Mouse (Mus musculus): ENCODE results near the gene Pofut1. TPM values are rescaled to one million over a fixed set of nuclear protein-coding genes. Genes with fewer than 3 reads are reported as not detected.
"Not testable (repeated sequence)": the region's sequence is repeated elsewhere in the genome, so short reads cannot be mapped to it uniquely, and the experiment has no call there.

Gene Pofut1
- polyA plus RNA-seq, 1 experiment from 2014 or later = 3.7 TPM

- Histone ChIP-seq H3K4me3 (no peak overlapping the region), H3K4me2 (no peak overlapping the region), H3K36me3 (peaks cover 43% of the 10 kb centered on the region), H3K9ac (no peak overlapping the region), H3K4me1 (replicated peaks) (peaks cover 4% of the 10 kb centered on the region), H3K27me3 (replicated peaks) (no peaks in the 10 kb centered on the region), H3K27ac (ENCODE audit: poor library complexity, severe bottlenecking) (no peak overlapping the region), H3K9me3 (replicated peaks) (no peaks in the 10 kb centered on the region)
- ATAC-seq (ENCODE audit: insufficient number of reproducible peaks, low FRiP score) = no peak
- 82% methylated on average over 2 of the region's 2 CpGs for WGBS
Measured at GRCm38 (mm10) chr2:153267331-153267730, 26.0 kb downstream of the Pofut1 start.

GRCm38 (mm10) chr2:153270231-153270915 is 29.0 kb downstream of the Pofut1 start:
- not testable (repeated sequence) for H3K4me2 ChIP-seq; H3K4me3 ChIP-seq; H3K27ac ChIP-seq (ENCODE audit: poor library complexity, severe bottlenecking); H3K9ac ChIP-seq; H3K27me3 ChIP-seq (replicated peaks); H3K9me3 ChIP-seq (replicated peaks)
- Histone ChIP-seq H3K36me3 (peaks cover 16% of the 10 kb centered on the region), H3K4me1 (replicated peaks) (peaks cover 12% of the 10 kb centered on the region)
- ATAC-seq (ENCODE audit: insufficient number of reproducible peaks, low FRiP score) = peak; percentile 29; the same call in 1 of the 2 replicates
- 58% methylated on average over 8 of the region's 8 CpGs for whole genome bisulfite sequencing

DNA sequence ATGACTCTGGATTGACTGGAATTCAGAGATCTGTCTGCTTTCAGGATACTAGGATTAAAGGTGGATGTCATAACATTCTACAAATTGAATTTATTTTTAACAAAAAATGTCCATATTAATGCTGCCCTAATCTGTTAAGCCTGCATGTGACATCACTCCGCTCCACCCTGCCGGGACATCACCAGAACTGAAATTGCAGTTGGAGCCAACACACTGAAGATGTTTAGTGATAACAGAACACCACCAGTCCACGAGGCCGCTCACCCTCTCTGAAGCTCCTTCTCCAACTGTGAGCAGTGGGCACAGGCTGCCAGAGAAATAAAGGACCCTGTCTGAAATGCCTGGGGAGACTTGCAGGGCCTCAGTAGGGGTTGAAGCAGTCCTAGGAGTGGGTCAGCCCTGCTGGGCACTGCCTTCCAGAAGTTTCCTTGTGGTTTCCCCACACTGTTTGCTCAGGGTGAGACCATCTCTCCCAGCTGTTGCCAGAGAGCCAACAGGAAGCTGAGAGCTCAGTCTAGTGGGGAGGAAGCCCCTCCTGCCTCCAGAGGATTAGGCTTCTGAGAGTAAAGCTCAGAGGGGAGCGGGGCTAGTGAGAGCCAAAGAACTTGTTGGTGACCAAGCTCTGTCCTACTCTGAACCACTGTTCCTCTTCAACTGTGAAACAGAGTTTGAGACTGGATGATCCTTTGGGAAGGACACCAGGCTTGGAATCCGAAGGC is 33.0 kb downstream of the Pofut1 start:
- H3K9me3 ChIP-seq (replicated peaks); H3K27me3 ChIP-seq (replicated peaks); H3K36me3 ChIP-seq; H3K9ac ChIP-seq; H3K27ac ChIP-seq (ENCODE audit: poor library complexity, severe bottlenecking); H3K4me2 ChIP-seq; H3K4me3 ChIP-seq: not testable (repeated sequence)
- 59% methylated on average over 6 of the region's 6 CpGs for WGBS
- peak; percentile 46 for ATAC-seq (ENCODE audit: insufficient number of reproducible peaks, low FRiP score)
- H3K4me1 ChIP-seq (replicated peaks) = peaks cover 12% of the 10 kb centered on the region

- H3K9me3 ChIP-seq (replicated peaks) = 0 out of 2 replicates have a peak, but pooled peaks cover 3% of the 10 kb centered on the region
- H3K4me3 ChIP-seq = no peak overlapping the region
- H3K36me3 ChIP-seq = no peaks in the 10 kb centered on the region
- H3K27ac ChIP-seq (ENCODE audit: poor library complexity, severe bottlenecking) = no peak overlapping the region
- H3K4me2 ChIP-seq = no peak overlapping the region
- H3K4me1 ChIP-seq (replicated peaks) = peaks cover 10% of the 10 kb centered on the region
- ATAC-seq (ENCODE audit: insufficient number of reproducible peaks, low FRiP score) = no peak
- H3K9ac ChIP-seq = no peak overlapping the region
- H3K27me3 ChIP-seq (replicated peaks) = no peaks in the 10 kb centered on the region
- 78% methylated on average over 6 of the region's 6 CpGs for WGBS
Measured at GRCm38 (mm10) chr2:153274919-153275247, 33.5 kb downstream of the Pofut1 start.

DNA sequence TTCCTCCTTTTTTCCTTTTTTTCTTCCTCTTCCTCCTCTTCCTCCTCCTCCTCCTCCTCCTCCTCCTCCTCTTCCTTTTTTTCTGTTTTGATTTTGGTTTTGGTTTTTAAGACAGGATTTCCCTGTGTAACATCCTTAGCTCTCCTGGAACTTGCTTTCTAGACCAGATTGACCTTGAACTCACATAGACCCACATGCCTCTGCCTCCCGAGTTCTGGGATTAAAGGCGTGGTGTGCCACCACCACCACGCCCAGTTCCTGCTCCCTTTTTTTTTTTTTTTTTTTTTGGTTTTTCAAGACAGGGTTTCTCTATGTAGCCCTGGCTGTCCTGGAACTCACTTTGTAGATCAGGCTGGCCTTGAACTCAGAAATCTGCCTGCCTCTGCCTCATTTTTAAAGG is 34.2 kb downstream of the Pofut1 start:
- 75% methylated on average over 3 of the region's 3 CpGs for WGBS
- not testable (repeated sequence) for H3K9ac ChIP-seq, H3K36me3 ChIP-seq

GRCm38 (mm10) chr2:153276440-153276839 is 35.1 kb downstream of the Pofut1 start:
- no peak for ATAC-seq (ENCODE audit: insufficient number of reproducible peaks, low FRiP score)
- 88% methylated on average over 8 of the region's 8 CpGs for WGBS
- H3K4me1 ChIP-seq (replicated peaks) = peaks cover 7% of the 10 kb centered on the region
- H3K27me3 ChIP-seq (replicated peaks) = no peaks in the 10 kb centered on the region
- H3K4me3 ChIP-seq = no peak overlapping the region
- no peak overlapping the region for H3K27ac ChIP-seq (ENCODE audit: poor library complexity, severe bottlenecking)
- no peak overlapping the region for H3K9ac ChIP-seq
- 0 out of 2 replicates have a peak, but pooled peaks cover 3% of the 10 kb centered on the region for H3K9me3 ChIP-seq (replicated peaks)
- no peaks in the 10 kb centered on the region for H3K36me3 ChIP-seq
- no peak overlapping the region for H3K4me2 ChIP-seq

More for the DNA sequence above, 34.2 kb downstream of the Pofut1 start:
- H3K9me3 ChIP-seq (replicated peaks); H3K4me2 ChIP-seq; H3K4me1 ChIP-seq (replicated peaks); H3K4me3 ChIP-seq; H3K27ac ChIP-seq (ENCODE audit: poor library complexity, severe bottlenecking); H3K27me3 ChIP-seq (replicated peaks); ATAC-seq (ENCODE audit: insufficient number of reproducible peaks, low FRiP score): not testable (repeated sequence)

DNA sequence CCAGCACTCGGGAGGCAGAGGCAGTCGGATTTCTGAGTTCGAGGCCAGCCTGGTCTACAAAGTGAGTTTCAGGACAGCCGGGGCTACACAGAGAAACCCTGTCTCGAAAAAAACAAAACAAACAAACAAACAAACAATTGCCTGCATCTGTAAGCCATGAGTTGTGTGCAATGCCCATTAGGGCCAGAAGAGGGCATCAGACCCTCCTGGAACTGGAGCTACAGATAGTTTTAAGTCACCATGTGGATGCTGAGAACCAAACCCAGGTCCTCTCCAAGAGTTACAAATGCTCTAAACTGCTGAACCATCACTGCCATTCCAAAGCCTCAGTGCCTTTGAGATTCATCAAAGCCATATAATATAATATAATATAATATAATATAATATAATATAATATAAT is 35.5 kb downstream of the Pofut1 start:
- 84% methylated on average over 5 of the region's 5 CpGs for WGBS
- H3K27me3 ChIP-seq (replicated peaks); H3K4me2 ChIP-seq; H3K9me3 ChIP-seq (replicated peaks); H3K36me3 ChIP-seq; H3K27ac ChIP-seq (ENCODE audit: poor library complexity, severe bottlenecking); H3K4me1 ChIP-seq (replicated peaks); ATAC-seq (ENCODE audit: insufficient number of reproducible peaks, low FRiP score); H3K4me3 ChIP-seq; H3K9ac ChIP-seq: not testable (repeated sequence)

DNA sequence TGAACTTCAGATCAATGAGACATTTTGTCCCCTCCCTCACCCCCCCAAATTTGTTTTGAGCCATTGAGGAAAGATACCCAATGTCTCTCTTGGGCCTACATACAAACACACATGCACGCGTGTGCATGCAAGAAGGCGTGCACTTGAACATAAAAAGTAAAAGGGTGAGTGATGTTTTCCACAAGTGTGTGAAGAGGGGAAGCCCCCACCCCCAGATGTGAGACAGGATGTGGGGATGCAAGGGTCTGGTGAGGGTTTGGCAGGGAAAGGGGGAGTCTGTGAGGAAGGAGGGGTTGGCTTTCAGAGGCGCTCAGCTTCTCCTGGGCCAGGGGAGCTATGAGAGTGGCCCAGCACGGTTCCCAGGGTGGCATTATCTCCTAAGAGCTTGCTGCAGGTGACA is 37.0 kb downstream of the Pofut1 start:
- 80% methylated on average over 5 of the region's 5 CpGs for WGBS
- no peaks in the 10 kb centered on the region for H3K27me3 ChIP-seq (replicated peaks)
- no peak for ATAC-seq (ENCODE audit: insufficient number of reproducible peaks, low FRiP score)

DNA sequence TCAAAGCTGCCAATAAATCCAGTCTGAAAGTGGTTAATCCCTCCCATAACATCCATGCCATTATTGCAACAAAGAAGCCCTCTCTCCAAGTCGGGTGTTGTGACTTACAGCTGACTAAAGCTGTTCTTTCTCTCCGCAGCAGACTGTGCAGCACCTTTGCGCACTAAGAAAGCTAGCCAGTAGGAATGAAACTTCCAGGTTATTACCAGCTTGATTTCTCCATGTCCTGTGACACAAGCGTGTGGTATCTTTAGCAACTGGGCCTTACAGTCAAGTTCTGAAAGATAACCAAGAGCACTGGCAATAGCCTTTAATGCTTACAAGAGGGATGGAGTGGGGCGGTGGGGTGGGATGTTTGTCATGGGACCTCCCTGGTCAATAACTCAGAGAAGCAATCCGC is 42.6 kb downstream of the Pofut1 start:
- H3K9me3 ChIP-seq (replicated peaks) = no peaks in the 10 kb centered on the region
- no peak overlapping the region for H3K4me2 ChIP-seq
- no peak overlapping the region for H3K27ac ChIP-seq (ENCODE audit: poor library complexity, severe bottlenecking)
- ATAC-seq (ENCODE audit: insufficient number of reproducible peaks, low FRiP score) = no peak
- H3K27me3 ChIP-seq (replicated peaks) = no peaks in the 10 kb centered on the region
- 85% methylated on average over 6 of the region's 6 CpGs for WGBS
- no peak overlapping the region for H3K4me3 ChIP-seq
- H3K36me3 ChIP-seq = no peaks in the 10 kb centered on the region
- peaks cover 5% of the 10 kb centered on the region for H3K4me1 ChIP-seq (replicated peaks)
- H3K9ac ChIP-seq = no peak overlapping the region

More for the DNA sequence above, 37.0 kb downstream of the Pofut1 start:
- no peak overlapping the region for H3K4me3 ChIP-seq
- H3K27ac ChIP-seq (ENCODE audit: poor library complexity, severe bottlenecking) = no peak overlapping the region
- no peaks in the 10 kb centered on the region for H3K36me3 ChIP-seq
- peaks cover 4% of the 10 kb centered on the region; the same call in 1 of the 2 replicates for H3K4me1 ChIP-seq (replicated peaks)
- no peak overlapping the region for H3K4me2 ChIP-seq
- no peak overlapping the region for H3K9ac ChIP-seq
- 0 out of 2 replicates have a peak, but pooled peaks cover 3% of the 10 kb centered on the region for H3K9me3 ChIP-seq (replicated peaks)

DNA sequence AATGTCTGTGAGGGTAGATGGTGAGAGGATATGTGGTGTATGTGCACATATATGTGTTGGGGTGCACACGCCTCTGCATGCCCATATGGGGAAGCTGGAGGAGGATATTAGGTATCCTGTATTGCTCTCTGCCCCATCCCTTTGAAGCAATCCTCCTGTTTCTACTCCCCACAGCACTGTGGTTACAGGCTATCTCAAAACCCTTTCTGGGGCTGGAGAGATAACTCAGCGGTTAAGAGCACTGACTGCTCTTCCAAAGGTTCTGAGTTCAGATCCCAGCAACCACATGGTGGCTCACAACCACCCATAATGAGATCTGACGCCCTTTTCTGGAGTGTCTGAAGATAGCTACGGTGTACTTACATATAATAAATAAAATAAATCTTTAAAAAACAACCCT is 45.2 kb downstream of the Pofut1 start:
- Histone ChIP-seq H3K27ac (ENCODE audit: poor library complexity, severe bottlenecking) (no peak overlapping the region), H3K4me2 (no peak overlapping the region), H3K9me3 (replicated peaks) (no peaks in the 10 kb centered on the region), H3K27me3 (replicated peaks) (no peaks in the 10 kb centered on the region), H3K9ac (no peak overlapping the region), H3K4me3 (no peak overlapping the region), H3K4me1 (replicated peaks) (peaks cover 8% of the 10 kb centered on the region), H3K36me3 (no peaks in the 10 kb centered on the region)
- WGBS = 74% methylated on average over 4 of the region's 4 CpGs
- no peak for ATAC-seq (ENCODE audit: insufficient number of reproducible peaks, low FRiP score)

DNA sequence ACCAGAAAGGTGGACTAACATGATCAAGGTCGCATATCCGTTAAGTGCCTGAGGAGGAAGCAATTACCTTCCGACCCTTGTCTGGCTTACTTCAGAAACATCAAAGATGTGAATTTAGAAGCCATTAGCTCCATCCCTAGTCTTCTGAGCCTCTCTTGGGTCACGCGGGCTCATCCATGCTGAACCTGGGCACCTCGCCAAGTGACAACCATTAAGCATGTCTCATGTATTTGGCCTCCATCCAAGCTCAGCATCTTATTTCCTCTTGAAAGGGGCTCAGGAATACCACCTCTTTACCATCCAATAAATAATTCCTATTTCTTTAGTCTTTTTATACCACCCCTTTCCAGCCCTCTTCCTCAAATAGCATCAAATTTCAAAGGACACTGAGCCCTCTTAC is 46.5 kb downstream of the Pofut1 start:
- H3K9me3 ChIP-seq (replicated peaks) = no peaks in the 10 kb centered on the region
- no peak overlapping the region for H3K27ac ChIP-seq (ENCODE audit: poor library complexity, severe bottlenecking)
- H3K36me3 ChIP-seq = no peaks in the 10 kb centered on the region
- no peak overlapping the region for H3K9ac ChIP-seq
- no peak overlapping the region for H3K4me3 ChIP-seq
- H3K4me1 ChIP-seq (replicated peaks) = peaks cover 20% of the 10 kb centered on the region
- no peaks in the 10 kb centered on the region for H3K27me3 ChIP-seq (replicated peaks)
- 55% methylated on average over 6 of the region's 6 CpGs for WGBS
- H3K4me2 ChIP-seq = no peak overlapping the region
- ATAC-seq (ENCODE audit: insufficient number of reproducible peaks, low FRiP score) = no peak
